Mouse (Mus musculus) lung, embryonic 15.5 days (tissue): ENCODE data around the gene Ubxn10. TPM values are rescaled to one million over a fixed set of nuclear protein-coding genes. Genes with fewer than 3 reads are reported as not detected.

Experiments
- ATAC-seq: fragments of 200-750 bp; cut with Nextera tagmentation; 2 replicates; pipeline ENCODE4 v1.8.0; 2017; ENCODE audit warnings: moderate number of reproducible peaks, borderline replicate concordance; ENCODE audit not compliant: low FRiP score, low TSS enrichment; ENCODE audit errors: extremely low read depth
- H3K27ac ChIP-seq: fragments of 300-500 bp; sonication (generic); 2 replicates; pipeline ENCODE4 v1.5.1; 2015; ENCODE audit warnings: moderate library complexity, mild to moderate bottlenecking, inconsistent platforms
- H3K27me3 ChIP-seq: fragments of 300-500 bp; sonication (generic); 2 replicates; pipeline ENCODE4 v1.6.1; 2015; ENCODE audit warnings: inconsistent platforms
- H3K36me3 ChIP-seq: fragments of 300-500 bp; sonication (generic); 2 replicates; pipeline ENCODE4 v1.6.1; 2015; ENCODE audit warnings: inconsistent platforms
- H3K4me1 ChIP-seq: fragments of 300-500 bp; sonication (generic); 2 replicates; pipeline ENCODE4 v1.6.1; 2015; ENCODE audit warnings: inconsistent platforms
- H3K4me2 ChIP-seq: fragments of 300-500 bp; sonication (generic); 2 replicates; pipeline ENCODE4 v1.6.1; 2015; ENCODE audit warnings: inconsistent platforms, mild to moderate bottlenecking, moderate library complexity
- H3K4me3 ChIP-seq: fragments of 300-500 bp; sonication (generic); 2 replicates; pipeline ENCODE4 v1.5.1; 2015; ENCODE audit warnings: mild to moderate bottlenecking, inconsistent platforms
- H3K9ac ChIP-seq: fragments of 300-500 bp; sonication (generic); 2 replicates; pipeline ENCODE4 v1.6.1; 2015; ENCODE audit warnings: inconsistent platforms
- H3K9me3 ChIP-seq: fragments of 300-500 bp; sonication (generic); 2 replicates; pipeline ENCODE4 v1.6.1; 2016; ENCODE audit warnings: inconsistent platforms
- WGBS: fragments of 180-500 bp; shearing (Covaris S2); methylation state at CpG from one replicate; pipeline ENCODE4 v1.1.7; 2015; 5-methylcytosine and 5-hydroxymethylcytosine counted together
- polyA plus RNA-seq: library from polyadenylated mRNA; unstranded; fragments of >200 nt; fragmentation: Nextera tagmentation; extraction: Ambion mirVana; gene quantifications from 2 replicates; pipeline ENCODE4 v1.2.1, GENCODE M21; 2015

Ubxn10 gene
- polyA plus RNA-seq, 1 experiment from 2014 or later, result 3.8 TPM

DNA sequence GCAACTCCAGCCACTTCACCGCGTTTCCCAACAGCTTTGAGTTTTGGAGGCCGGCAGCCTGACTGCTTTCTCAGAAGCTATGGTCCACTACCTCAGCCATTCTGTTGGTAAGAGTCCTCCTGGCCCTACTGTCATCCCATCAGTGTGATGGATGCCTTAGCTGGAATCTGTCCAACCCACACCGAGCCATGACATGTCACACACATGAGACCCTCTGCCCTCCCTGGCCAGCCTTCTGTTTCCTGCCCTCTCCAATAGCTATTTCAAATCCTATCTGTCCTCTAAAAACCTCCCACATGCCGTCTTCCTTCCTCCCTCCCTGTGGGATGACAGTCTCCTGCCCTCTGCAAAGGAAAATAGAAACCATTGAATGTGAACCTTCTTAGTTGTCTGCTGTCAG, 11.2 kb downstream of the Ubxn10 start:
- Histone ChIP-seq H3K4me2 (no peak overlapping the region), H3K36me3 (no peaks in the 10 kb centered on the region), H3K4me3 (no peak overlapping the region), H3K9ac (no peak overlapping the region), H3K27ac (peak overlapping the region; percentile 51), H3K4me1 (peaks cover 51% of the 10 kb centered on the region), H3K27me3 (peaks cover 14% of the 10 kb centered on the region; the same call in 1 of the 2 replicates), H3K9me3 (no peaks in the 10 kb centered on the region)
- no peak for ATAC-seq
- WGBS, result 57% methylated on average over 5 of the region's 5 CpGs

DNA sequence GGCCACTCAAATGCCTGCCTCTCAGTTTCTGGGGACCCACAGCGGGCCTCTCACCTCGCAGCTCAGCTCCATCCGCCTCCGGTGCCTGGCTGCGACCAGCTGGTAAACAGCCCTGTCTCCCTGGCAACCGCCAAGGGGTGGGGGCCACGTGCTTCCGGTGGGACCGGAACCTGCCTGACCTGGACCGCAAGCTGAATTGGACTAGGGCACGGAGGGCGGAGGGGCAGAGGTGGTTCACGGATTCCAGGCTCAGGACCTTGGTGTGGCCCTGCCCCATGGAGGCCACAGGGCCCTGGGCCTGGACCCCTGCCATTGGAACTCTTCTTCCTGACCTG, 11.9 kb downstream of the Ubxn10 start:
- H3K36me3 ChIP-seq, result no peaks in the 10 kb centered on the region
- peak overlapping the region; percentile 23; the same call in 1 of the 2 replicates for H3K9ac ChIP-seq
- H3K4me1 ChIP-seq, result peaks cover 51% of the 10 kb centered on the region
- H3K4me2 ChIP-seq, result peak overlapping the region; percentile 54
- peak overlapping the region; percentile 51 for H3K27ac ChIP-seq
- H3K27me3 ChIP-seq, result peaks cover 14% of the 10 kb centered on the region; the same call in 1 of the 2 replicates
- ATAC-seq, result peak; percentile 35; the same call in 1 of the 2 replicates
- WGBS, result 4% methylated on average over 13 of the region's 13 CpGs
- H3K4me3 ChIP-seq, result peak overlapping the region; percentile 26
- H3K9me3 ChIP-seq, result no peaks in the 10 kb centered on the region

DNA sequence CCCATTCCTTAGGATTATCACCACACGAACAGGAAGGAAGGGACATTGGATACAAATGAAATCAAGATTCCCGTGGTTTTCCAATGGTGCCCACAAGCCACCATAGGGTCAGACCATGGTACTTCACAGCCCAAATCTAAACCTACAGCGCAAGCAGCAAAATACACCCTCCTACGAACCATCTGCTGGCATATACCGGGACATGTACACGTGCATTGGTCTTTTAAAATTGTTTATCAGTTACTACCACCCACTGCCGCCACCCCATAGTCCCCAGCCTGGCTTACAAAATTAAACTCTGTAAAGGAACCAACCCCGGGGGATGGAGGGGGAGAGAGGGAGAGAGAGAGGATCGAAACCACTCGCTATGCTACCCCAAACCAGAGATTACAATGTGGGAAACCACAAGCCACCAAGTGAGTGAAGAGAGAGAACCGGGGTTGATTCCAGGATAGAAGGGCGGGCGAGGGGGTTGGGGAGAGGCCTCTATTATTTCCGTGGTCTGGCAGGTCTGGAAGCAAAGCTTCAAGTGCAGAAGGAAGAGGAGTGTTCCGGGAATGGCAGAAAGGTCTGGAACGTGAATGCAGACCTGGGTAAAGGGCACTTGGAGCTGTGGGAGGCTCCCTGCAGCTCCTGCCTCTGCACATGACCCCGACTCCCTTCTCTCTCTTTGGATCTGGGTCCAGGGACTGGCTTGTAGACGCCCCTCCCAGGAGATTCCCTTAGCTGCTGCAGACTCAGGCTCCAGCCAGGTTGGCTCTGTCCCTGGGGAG, 12.4 kb downstream of the Ubxn10 start, which contains the start of gene Pla2g2c:
Gene Pla2g2c, plus strand, starts transcription at position 439 of the 773 bp plus-strand sequence.
- WGBS, result 34% methylated on average over 18 of the region's 18 CpGs
- no peaks in the 10 kb centered on the region for H3K36me3 ChIP-seq
- ATAC-seq, result no peak
- peaks cover 14% of the 10 kb centered on the region; the same call in 1 of the 2 replicates for H3K27me3 ChIP-seq
- peak within 1 kb of the TSS; percentile 51 for H3K27ac ChIP-seq
- H3K9me3 ChIP-seq, result no peaks in the 10 kb centered on the region
- H3K4me1 ChIP-seq, result peaks cover 48% of the 10 kb centered on the region
- peak within 1 kb of the TSS; percentile 26 for H3K4me3 ChIP-seq
- H3K4me2 ChIP-seq, result peak within 1 kb of the TSS; percentile 54
- peak within 1 kb of the TSS; percentile 23; the same call in 1 of the 2 replicates for H3K9ac ChIP-seq

DNA sequence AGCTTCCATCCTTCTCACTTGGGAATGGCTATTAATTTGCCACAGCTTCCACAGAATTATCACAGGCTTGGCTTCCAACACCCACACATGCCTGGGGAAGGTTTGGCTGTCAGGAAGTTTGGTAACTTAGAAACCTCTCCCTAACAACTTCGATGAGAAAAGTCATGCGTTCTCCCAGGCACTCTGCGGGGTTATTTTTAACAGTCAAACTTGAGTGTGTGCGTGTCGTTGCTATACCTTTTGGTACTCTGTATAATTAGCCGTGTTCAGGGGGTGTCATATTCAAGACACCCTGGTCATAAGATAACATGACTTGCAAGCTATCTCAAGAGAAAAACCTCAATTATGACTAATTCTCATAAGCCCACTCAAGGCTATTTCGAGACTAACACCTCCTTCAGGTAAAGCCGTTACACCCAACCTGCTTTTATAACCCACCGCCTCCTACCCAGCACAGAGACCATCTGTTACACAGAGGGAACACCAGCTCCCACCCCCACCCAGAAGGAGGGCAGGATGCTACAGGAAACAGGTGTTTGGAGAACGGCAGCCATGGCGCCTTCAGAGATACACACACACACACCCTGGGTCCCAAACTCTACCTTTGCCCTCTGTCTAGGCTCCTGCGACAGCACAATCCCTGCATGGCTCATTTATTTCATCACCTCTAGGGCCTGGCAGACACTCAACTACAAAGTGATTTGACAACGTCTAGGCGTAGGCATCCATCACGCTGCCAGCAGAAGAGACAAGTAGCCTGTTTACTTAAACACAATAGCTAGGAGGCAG, 13.3 kb downstream of the Ubxn10 start:
- Histone ChIP-seq H3K4me1 (peaks cover 40% of the 10 kb centered on the region), H3K4me2 (no peak overlapping the region)

DNA sequence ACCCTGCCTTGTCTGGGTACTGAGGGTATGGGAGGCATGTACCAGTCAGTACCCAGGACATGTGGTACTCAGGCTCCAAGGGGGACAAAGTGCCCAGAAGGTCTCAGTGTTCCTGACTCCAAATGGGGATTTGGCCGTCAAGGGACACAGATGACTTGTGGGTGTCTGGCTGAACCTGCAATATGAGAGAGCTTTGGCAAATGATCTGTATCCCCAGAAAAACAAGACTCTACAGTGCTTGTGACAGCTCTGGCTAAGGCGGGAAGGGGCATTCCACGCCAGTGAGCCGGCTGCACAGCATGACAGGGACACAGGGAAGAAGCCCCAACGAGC, 17.7 kb downstream of the Ubxn10 start:
- H3K9ac ChIP-seq, result no peak overlapping the region
- no peak overlapping the region for H3K4me2 ChIP-seq
- 89% methylated on average over 5 of the region's 5 CpGs for WGBS
- H3K4me3 ChIP-seq, result no peak overlapping the region
- peaks cover 14% of the 10 kb centered on the region; the same call in 1 of the 2 replicates for H3K27me3 ChIP-seq
- peaks cover 5% of the 10 kb centered on the region for H3K4me1 ChIP-seq
- no peaks in the 10 kb centered on the region for H3K9me3 ChIP-seq
- no peak overlapping the region for H3K27ac ChIP-seq
- H3K36me3 ChIP-seq, result no peaks in the 10 kb centered on the region
- no peak for ATAC-seq

More for the DNA sequence above, 13.3 kb downstream of the Ubxn10 start:
- no peak for ATAC-seq
- WGBS, result 42% methylated on average over 15 of the region's 15 CpGs
- Histone ChIP-seq H3K27me3 (peaks cover 14% of the 10 kb centered on the region; the same call in 1 of the 2 replicates), H3K9ac (no peak overlapping the region), H3K4me3 (no peak overlapping the region), H3K9me3 (no peaks in the 10 kb centered on the region), H3K36me3 (no peaks in the 10 kb centered on the region), H3K27ac (no peak overlapping the region)

DNA sequence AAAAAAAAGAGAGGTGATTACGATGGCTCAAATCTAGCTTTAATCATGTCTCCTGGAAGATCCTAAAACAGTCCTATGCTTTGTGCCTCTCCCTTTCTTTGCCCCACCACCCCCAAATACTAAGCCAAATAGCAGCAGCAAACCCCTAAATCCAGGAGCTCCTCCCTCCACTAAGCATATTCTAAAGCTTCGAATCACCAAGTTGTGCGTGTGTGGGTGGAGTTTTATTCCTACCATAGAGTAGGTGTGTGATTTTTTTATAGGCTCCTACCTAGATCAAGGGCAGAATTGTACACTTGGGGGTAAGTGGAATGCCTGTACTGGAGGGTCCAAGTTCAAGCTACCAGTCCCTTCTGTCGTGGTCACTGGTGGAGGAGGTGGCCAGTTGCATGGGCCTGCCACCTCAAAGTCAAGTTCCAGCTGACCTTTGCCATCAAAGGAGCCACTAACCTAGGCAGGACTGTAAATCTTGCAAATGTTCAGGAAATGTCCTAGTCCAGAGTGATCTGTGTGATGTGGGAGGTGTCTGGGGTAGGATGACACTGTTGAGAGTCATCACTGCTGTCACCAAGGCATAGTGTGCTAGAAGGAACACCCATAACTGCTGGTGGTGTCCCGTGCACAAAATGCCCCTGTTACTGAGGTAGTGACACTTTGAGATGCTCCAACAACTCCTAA, 18.2 kb downstream of the Ubxn10 start:
- H3K27ac ChIP-seq, result no peak overlapping the region
- H3K4me2 ChIP-seq, result no peak overlapping the region
- H3K9ac ChIP-seq, result no peak overlapping the region
- peaks cover 14% of the 10 kb centered on the region; the same call in 1 of the 2 replicates for H3K27me3 ChIP-seq
- 67% methylated on average over 5 of the region's 5 CpGs for WGBS
- H3K4me1 ChIP-seq, result peaks cover under 1% of the 10 kb centered on the region; the same call in 1 of the 2 replicates
- no peaks in the 10 kb centered on the region for H3K36me3 ChIP-seq
- ATAC-seq, result no peak
- H3K9me3 ChIP-seq, result no peaks in the 10 kb centered on the region
- no peak overlapping the region for H3K4me3 ChIP-seq

DNA sequence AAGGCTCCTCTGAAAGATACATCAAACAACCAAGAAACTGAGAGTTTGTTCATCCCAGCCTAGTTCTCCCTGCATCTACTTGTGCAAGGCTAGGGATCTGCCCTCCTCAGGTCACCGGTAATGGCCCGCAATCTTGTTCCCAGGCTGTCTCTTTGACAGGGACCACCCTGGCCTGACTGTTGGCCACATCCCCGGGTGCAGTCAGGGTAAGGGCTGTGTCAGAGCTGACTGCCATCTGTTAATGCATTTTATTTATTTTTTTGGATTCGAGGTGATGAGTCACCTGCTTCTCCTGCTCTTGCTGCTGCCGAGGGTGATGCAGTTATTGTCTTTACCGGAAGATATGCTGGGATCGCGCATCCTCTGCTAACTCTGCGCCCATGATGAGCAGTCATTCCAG, 20.3 kb downstream of the Ubxn10 start:
- Histone ChIP-seq H3K4me1 (no peaks in the 10 kb centered on the region), H3K27ac (no peak overlapping the region), H3K36me3 (no peaks in the 10 kb centered on the region), H3K4me3 (no peak overlapping the region), H3K27me3 (0 out of 2 replicates have a peak, but pooled peaks cover 5% of the 10 kb centered on the region), H3K9ac (no peak overlapping the region), H3K4me2 (no peak overlapping the region), H3K9me3 (no peaks in the 10 kb centered on the region)
- ATAC-seq, result no peak
- WGBS, result 65% methylated on average over 9 of the region's 9 CpGs

DNA sequence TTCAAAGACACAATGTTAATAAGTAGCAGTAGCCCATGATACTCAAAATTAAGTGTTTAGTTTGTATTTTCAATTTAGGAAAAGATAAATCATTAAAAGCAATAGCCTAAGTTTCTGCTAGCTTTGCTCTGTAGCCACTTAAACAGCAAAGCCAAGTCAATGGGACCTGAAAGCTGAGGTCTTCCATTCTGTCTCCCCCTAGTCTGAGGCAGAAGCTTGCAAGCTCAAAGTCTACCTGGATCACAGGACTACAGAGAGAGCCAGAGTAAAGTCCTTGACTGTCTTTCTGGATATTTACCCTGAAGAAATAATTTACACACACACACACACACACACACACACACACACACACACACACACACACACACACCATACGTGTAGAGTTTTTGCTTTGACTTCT, 22.8 kb downstream of the Ubxn10 start:
- WGBS, result 63% methylated on average over 1 of the region's 1 CpGs
- no peaks in the 10 kb centered on the region for H3K4me1 ChIP-seq
- no peak overlapping the region for H3K27ac ChIP-seq
- no peak for ATAC-seq
- peaks cover 3% of the 10 kb centered on the region; the same call in 1 of the 2 replicates for H3K27me3 ChIP-seq
- no peaks in the 10 kb centered on the region for H3K9me3 ChIP-seq
- no peaks in the 10 kb centered on the region for H3K36me3 ChIP-seq
- H3K9ac ChIP-seq, result no peak overlapping the region
- no peak overlapping the region for H3K4me3 ChIP-seq
- H3K4me2 ChIP-seq, result no peak overlapping the region

DNA sequence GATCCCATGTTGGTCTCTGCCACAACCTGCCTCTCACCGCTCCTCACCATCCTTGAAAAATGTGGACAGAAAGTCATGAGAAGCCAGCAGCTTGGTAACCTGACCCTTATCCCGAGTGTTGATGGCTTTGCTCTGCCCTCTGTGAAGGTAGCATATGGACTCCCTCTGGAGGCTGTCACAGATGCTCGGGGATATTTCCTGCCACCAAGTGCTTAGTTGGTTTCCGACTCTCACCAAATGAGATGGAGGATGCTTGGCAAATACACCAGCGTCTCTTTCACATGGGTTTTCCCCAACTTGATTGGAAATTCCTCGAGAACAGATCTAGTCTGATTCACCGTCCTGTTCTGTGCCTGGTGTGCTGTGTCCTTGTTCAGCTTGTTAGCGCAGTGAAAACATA, 24.3 kb downstream of the Ubxn10 start:
- Histone ChIP-seq H3K4me2 (no peak overlapping the region), H3K36me3 (no peaks in the 10 kb centered on the region), H3K9ac (no peak overlapping the region), H3K27ac (no peak overlapping the region), H3K27me3 (peaks cover 3% of the 10 kb centered on the region; the same call in 1 of the 2 replicates), H3K4me3 (no peak overlapping the region), H3K9me3 (no peaks in the 10 kb centered on the region), H3K4me1 (no peaks in the 10 kb centered on the region)
- 66% methylated on average over 8 of the region's 8 CpGs for WGBS
- ATAC-seq, result no peak

DNA sequence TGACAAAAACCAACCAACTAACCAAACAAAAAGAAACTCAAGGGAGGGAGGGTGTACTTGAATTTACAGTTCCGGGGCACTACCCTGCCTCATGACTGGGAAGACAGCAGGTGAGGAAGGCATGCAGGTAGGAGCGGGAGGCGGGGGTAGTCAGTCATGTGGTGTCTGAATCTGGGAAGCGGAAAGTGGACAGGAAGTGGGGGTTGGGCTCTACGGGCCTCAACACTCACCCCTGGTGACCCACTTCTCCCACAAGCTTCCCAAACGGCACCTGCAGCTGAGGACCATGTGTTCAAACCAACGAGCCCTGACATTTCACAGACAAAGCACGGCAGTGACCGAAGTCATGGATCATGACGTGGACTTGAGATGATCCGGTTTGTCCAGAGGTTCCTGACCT, 24.9 kb downstream of the Ubxn10 start:
- peaks cover 3% of the 10 kb centered on the region; the same call in 1 of the 2 replicates for H3K27me3 ChIP-seq
- no peak overlapping the region for H3K4me2 ChIP-seq
- H3K9me3 ChIP-seq, result no peaks in the 10 kb centered on the region
- H3K9ac ChIP-seq, result no peak overlapping the region
- H3K4me3 ChIP-seq, result no peak overlapping the region
- H3K36me3 ChIP-seq, result no peaks in the 10 kb centered on the region
- ATAC-seq, result no peak
- no peak overlapping the region for H3K27ac ChIP-seq
- 71% methylated on average over 11 of the region's 11 CpGs for WGBS
- H3K4me1 ChIP-seq, result no peaks in the 10 kb centered on the region

DNA sequence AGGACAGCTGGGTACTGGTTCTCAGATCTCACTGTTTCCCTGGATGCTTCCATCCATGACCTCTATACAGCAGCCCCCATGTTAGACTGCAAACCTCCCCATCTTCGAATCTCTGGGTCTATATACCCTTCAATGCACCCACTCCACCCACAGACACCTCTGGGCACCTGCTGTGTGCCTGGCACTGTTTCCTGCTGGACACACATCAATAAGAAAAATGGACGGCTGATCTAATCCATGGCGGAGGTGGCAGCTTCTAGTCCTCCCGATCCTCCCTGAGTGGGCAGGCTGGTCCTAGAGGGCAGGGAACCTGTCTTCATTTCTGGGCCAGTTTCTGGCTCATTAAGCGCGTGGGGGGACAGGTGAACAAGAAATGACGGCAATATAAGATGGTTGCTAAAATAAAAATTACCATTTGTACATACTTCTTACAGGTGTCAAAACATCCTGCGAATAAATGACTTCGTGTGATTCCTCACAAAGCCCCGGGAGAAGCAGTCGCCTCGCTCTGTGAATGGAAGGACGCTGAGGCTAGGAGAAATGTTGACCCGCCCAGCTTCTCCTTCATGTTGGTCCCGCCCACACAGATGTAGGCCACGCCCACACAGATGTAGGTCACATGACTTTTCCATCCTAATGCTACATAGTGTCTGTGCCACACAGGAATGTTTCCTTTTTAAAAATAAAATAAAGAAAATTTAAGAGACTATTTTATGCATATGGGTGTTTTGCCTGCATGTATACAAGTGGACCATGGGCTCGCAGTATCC, 25.7 kb downstream of the Ubxn10 start:
- no peak overlapping the region for H3K4me3 ChIP-seq
- H3K4me2 ChIP-seq, result no peak overlapping the region
- H3K9ac ChIP-seq, result no peak overlapping the region
- 64% methylated on average over 17 of the region's 17 CpGs for WGBS
- H3K27ac ChIP-seq, result no peak overlapping the region
- no peak for ATAC-seq
- H3K9me3 ChIP-seq, result no peaks in the 10 kb centered on the region
- no peaks in the 10 kb centered on the region for H3K36me3 ChIP-seq
- no peaks in the 10 kb centered on the region for H3K4me1 ChIP-seq
- peaks cover 3% of the 10 kb centered on the region; the same call in 1 of the 2 replicates for H3K27me3 ChIP-seq
